Mouse (Mus musculus) lung, embryonic 16.5 days (tissue): ENCODE results near the gene Manba. TPM values are rescaled to one million over a fixed set of nuclear protein-coding genes. Genes with fewer than 3 reads are reported as not detected.
"Not testable (repeated sequence)": the region's sequence is repeated elsewhere in the genome, so short reads cannot be mapped to it uniquely, and the experiment has no call there.

Experiments used
- ATAC-seq: fragments of 200-750 bp; cut with Nextera tagmentation; 2 replicates; pipeline ENCODE4 v1.8.0; 2017; ENCODE audit warnings: low read depth, mild to moderate bottlenecking, moderate library complexity
- H3K27ac ChIP-seq: fragments of 300-500 bp; sonication (generic); 2 replicates; pipeline ENCODE4 v1.5.1; 2014; ENCODE audit warnings: mild to moderate bottlenecking, control low read depth, low read length
- H3K27me3 ChIP-seq: fragments of 300-500 bp; sonication (generic); 2 replicates; pipeline ENCODE4 v1.6.1; 2014; ENCODE audit warnings: low read depth, low read length, mixed read lengths; ENCODE audit not compliant: control insufficient read depth, insufficient read depth
- H3K36me3 ChIP-seq: fragments of 300-500 bp; sonication (generic); 2 replicates; pipeline ENCODE4 v1.6.1; 2014; ENCODE audit warnings: low read length; ENCODE audit not compliant: control insufficient read depth, insufficient read depth
- H3K4me1 ChIP-seq: fragments of 300-500 bp; sonication (generic); replicated peaks from 2 replicates; pipeline ENCODE4 v1.6.1; 2014; ENCODE audit warnings: low read length, mixed read lengths; ENCODE audit not compliant: control insufficient read depth, insufficient read depth
- H3K4me2 ChIP-seq: fragments of 300-500 bp; sonication (generic); 2 replicates; pipeline ENCODE4 v1.6.1; 2014; ENCODE audit warnings: low read depth, low read length, control low read depth
- H3K4me3 ChIP-seq: fragments of 300-500 bp; sonication (generic); 2 replicates; pipeline ENCODE4 v1.5.1; 2014; ENCODE audit warnings: mild to moderate bottlenecking, low read length, control low read depth
- H3K9ac ChIP-seq: fragments of 300-500 bp; sonication (generic); 2 replicates; pipeline ENCODE4 v1.6.1; 2014; ENCODE audit warnings: low read length, control low read depth
- H3K9me3 ChIP-seq: fragments of 300-500 bp; sonication (generic); 2 replicates; pipeline ENCODE4 v1.6.1; 2016; ENCODE audit warnings: low read length; ENCODE audit not compliant: control insufficient read depth
- WGBS: fragments of 180-500 bp; shearing (Covaris S2); extraction: QIAGEN DNeasy Blood & Tissue Kit; methylation state at CpG from one replicate; pipeline ENCODE4 v1.1.7; 2014; 5-methylcytosine and 5-hydroxymethylcytosine counted together
- polyA plus RNA-seq: library from polyadenylated mRNA; unstranded; fragments of >200 nt; fragmentation: Nextera tagmentation; extraction: Ambion mirVana; gene quantifications from 2 replicates; pipeline ENCODE4 v1.2.1, GENCODE M21; 2015

The Manba gene
- polyA plus RNA-seq, 1 experiment from 2014 or later = 11.2 TPM

DNA sequence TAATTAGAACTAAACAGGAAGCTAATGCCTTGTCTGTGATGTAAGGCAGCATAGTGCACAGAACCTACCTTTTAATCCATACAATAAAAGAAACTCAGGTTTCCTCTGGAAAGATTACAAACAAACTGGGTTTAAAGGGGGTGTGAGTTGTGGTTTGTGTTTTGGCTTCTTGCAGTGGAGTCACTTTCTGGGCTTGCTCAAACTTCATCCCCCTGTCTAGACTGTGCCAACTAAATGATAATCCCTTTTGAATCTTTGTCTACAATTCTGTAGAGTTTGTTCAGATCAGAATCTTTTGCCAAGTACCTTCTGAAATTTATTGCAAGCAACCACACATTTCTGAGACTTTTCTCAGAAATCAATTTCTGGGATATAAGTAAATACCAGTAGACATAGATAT lies 40.5 kb upstream of the Manba start:
- Histone ChIP-seq H3K36me3 (peaks cover 3% of the 10 kb centered on the region), H3K27me3 (no peaks in the 10 kb centered on the region), H3K27ac (no peak overlapping the region), H3K4me1 (peaks cover 4% of the 10 kb centered on the region; the same call in 1 of the 2 replicates), H3K9ac (no peak overlapping the region), H3K9me3 (no peaks in the 10 kb centered on the region), H3K4me2 (no peak overlapping the region), H3K4me3 (no peak overlapping the region)
- no peak for ATAC-seq

DNA sequence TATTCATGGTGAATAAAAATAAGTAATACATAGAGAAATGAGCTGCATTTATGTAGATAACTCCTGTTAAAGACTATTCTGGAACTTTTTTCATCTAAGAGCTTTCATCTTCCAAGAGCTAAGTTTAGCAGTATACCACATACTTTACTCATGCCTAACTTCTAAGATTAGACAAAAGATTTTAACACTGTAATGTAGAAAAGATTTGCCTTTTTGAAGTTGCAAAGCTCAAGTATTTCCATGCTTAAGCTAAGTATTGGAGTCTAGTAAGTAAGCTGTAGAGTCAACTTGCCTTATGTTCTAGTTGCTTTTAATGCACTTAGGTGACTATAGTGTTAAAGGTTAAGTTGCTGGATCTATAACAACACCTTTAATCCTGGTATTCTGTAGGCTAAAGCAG lies 26.4 kb upstream of the Manba start:
- Histone ChIP-seq H3K9me3 (no peaks in the 10 kb centered on the region), H3K36me3 (peaks cover 22% of the 10 kb centered on the region), H3K9ac (no peak overlapping the region), H3K4me3 (no peak overlapping the region), H3K27ac (no peak overlapping the region), H3K4me2 (no peak overlapping the region), H3K4me1 (no peaks in the 10 kb centered on the region), H3K27me3 (no peaks in the 10 kb centered on the region)
- ATAC-seq = no peak

DNA sequence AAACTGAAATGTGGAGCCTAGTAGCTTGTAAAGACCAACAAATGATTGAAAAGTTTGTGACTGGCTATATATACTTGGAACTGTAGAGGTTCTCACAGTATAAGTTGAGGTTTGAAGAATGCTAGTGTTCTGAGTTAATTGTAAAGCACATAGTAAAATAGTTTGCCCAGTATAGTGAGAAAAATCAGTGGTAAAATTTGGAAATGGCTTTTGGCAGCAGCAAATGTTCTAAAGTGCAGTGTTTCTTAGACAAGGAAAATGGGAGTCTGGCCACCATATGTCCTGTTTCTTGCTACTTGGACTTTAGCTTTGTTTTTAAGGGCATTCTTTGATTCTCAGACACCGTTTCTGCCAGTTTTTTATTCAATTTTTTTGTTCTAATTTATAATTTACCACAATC lies 17.0 kb upstream of the Manba start:
- no peak overlapping the region for H3K4me3 ChIP-seq
- H3K27me3 ChIP-seq = no peaks in the 10 kb centered on the region
- no peaks in the 10 kb centered on the region for H3K9me3 ChIP-seq
- H3K4me1 ChIP-seq = 0 out of 2 replicates have a peak, but pooled peaks cover 2% of the 10 kb centered on the region
- no peak overlapping the region for H3K9ac ChIP-seq
- H3K27ac ChIP-seq = no peak overlapping the region
- no peak for ATAC-seq
- 81% methylated on average over 1 of the region's 1 CpGs for WGBS
- no peak overlapping the region for H3K4me2 ChIP-seq
- peaks cover 6% of the 10 kb centered on the region for H3K36me3 ChIP-seq

DNA sequence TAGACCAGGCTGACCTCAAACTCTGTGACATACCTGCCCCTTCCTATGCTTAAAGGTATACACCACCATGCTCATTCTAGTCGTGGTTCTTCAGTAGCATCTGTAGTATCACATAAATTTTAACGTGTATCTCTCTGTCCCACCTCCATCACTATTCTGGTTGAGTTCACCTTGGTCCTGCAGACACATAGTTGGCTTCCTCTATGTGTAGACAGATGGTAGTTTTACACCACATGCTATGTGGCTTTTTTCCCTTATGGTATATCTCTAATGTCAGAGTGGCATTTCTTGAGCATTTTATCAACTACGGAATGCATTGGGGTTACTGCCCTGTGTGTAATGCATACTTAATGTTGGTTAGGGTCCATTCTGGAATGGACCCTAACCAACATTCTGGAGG lies 16.3 kb upstream of the Manba start:
- 0 out of 2 replicates have a peak, but pooled peaks cover 2% of the 10 kb centered on the region for H3K4me1 ChIP-seq
- H3K27me3 ChIP-seq = no peaks in the 10 kb centered on the region
- H3K4me2 ChIP-seq = no peak overlapping the region
- 51% methylated on average over 3 of the region's 3 CpGs for WGBS
- no peaks in the 10 kb centered on the region for H3K9me3 ChIP-seq
- peaks cover 4% of the 10 kb centered on the region for H3K36me3 ChIP-seq
- H3K4me3 ChIP-seq = no peak overlapping the region
- no peak for ATAC-seq
- no peak overlapping the region for H3K9ac ChIP-seq
- no peak overlapping the region for H3K27ac ChIP-seq

DNA sequence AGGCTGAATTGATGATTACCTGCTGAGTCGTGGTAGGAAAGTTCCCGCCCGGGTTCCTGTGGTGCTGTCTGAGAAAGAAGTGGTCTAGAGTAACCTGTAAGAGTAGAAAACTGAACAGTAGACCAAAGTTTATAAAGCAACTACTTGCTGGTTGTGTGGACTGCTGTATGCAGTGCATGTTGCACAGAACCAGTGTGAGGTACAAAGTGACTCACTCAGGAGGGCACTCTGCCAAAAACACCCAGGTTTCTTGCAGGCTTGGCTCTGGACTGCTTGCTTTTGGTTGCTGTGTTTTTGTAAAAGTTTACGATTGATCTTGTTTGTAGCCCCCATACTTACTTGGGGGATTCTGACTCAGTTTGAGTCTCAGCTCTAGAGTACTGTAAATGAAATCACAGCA lies 15.4 kb upstream of the Manba start:
- 0 out of 2 replicates have a peak, but pooled peaks cover 2% of the 10 kb centered on the region for H3K4me1 ChIP-seq
- no peak overlapping the region for H3K27ac ChIP-seq
- H3K27me3 ChIP-seq = no peaks in the 10 kb centered on the region
- peaks cover 4% of the 10 kb centered on the region for H3K36me3 ChIP-seq
- H3K9me3 ChIP-seq = no peaks in the 10 kb centered on the region
- 36% methylated on average over 4 of the region's 4 CpGs for WGBS
- no peak overlapping the region for H3K9ac ChIP-seq
- no peak overlapping the region for H3K4me3 ChIP-seq
- H3K4me2 ChIP-seq = no peak overlapping the region
- peak; percentile 79 for ATAC-seq

DNA sequence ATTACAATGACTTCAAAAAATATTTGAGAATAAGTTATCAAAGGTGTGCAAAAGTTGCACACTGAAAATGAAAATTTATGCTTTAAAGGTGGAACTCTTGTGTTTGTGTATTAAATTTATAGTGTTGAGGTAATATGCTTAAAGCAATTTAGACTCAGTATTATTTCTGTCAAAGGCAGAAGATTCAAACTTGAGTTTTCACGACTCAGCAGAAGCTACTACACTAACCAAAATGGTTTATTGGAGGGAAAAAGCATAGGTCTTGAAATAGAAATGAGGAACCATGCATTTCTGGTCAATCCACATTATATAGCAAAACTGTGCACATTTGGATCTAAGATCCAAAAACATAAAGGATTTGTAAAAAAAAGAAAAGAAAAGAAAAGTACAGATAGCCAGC lies 14.6 kb upstream of the Manba start:
- WGBS = 72% methylated on average over 1 of the region's 1 CpGs

DNA sequence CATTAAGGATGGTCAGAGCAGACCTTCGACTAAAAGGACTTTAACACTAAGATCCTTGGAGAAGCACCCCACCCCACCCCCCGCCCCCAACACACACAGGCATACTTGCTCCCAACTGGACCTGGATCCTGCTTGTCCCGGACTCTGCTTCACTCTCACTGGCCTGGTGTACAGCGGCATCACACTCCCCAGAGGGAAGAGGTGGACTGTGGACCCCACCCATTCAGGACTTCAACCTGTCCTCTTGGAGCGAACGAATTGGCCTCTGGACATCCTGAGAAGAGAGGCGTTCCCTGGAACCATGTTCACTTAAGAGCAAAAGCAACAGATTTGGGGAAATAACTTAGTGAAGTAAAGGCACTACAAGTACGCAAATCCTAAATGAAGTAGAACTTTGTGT lies 10.4 kb upstream of the Manba start:
- Histone ChIP-seq H3K9ac (no peak overlapping the region), H3K27me3 (no peaks in the 10 kb centered on the region), H3K4me2 (no peak overlapping the region), H3K4me1 (no peaks in the 10 kb centered on the region), H3K9me3 (no peaks in the 10 kb centered on the region), H3K36me3 (no peaks in the 10 kb centered on the region), H3K27ac (no peak overlapping the region), H3K4me3 (no peak overlapping the region)
- no peak for ATAC-seq
- 80% methylated on average over 8 of the region's 8 CpGs for WGBS

More for the DNA sequence above, 14.6 kb upstream of the Manba start:
- no peak for ATAC-seq
- H3K36me3 ChIP-seq = peaks cover 4% of the 10 kb centered on the region
- 0 out of 2 replicates have a peak, but pooled peaks cover 2% of the 10 kb centered on the region for H3K4me1 ChIP-seq
- H3K27me3 ChIP-seq = no peaks in the 10 kb centered on the region
- no peak overlapping the region for H3K4me3 ChIP-seq
- no peak overlapping the region for H3K27ac ChIP-seq
- no peaks in the 10 kb centered on the region for H3K9me3 ChIP-seq
- H3K4me2 ChIP-seq = no peak overlapping the region
- no peak overlapping the region for H3K9ac ChIP-seq

DNA sequence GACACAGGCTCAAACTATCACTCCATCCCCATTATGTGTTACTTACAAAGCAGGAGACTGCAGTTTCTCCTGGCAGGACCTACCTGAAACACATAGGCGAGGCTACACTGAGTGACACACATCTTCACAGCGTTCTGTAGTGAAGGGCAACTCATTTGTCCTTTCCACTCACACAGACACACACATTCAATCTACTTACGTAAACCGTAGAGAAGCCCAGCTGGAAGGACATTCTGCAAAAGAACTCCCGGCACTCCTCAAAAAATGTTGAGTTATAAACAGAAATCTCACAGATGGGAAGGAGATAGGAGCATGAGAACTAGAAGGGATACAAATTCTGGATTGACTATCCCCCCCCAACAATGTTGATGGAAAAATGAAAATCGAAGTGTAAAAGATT lies 9.1 kb upstream of the Manba start:
- Histone ChIP-seq H3K27me3 (no peaks in the 10 kb centered on the region), H3K4me3 (no peak overlapping the region), H3K9me3 (no peaks in the 10 kb centered on the region), H3K27ac (no peak overlapping the region), H3K4me2 (no peak overlapping the region), H3K36me3 (no peaks in the 10 kb centered on the region), H3K4me1 (no peaks in the 10 kb centered on the region), H3K9ac (no peak overlapping the region)
- no peak for ATAC-seq
- 38% methylated on average over 6 of the region's 6 CpGs for WGBS

DNA sequence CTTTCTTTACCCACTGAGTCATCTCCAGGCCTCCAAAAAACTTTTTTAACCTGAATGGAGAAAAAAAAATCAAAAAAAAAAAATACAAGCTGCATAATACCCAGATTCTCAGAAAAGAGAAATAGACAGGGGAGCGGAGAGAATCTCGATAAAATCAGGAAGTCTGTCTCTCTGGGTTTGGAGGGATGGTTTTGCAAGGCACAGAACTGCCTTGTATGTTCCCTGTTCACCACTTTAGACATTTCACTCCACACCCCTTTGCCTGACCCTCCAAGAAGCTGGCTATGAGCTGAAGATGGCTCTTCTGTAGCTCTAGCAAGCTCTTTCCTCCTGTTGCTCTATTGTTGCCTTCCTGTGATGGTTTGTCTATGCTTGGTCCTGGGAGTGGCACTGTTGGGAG lies 8.4 kb upstream of the Manba start:
- no peaks in the 10 kb centered on the region for H3K27me3 ChIP-seq
- H3K4me1 ChIP-seq = no peaks in the 10 kb centered on the region
- no peak overlapping the region for H3K9ac ChIP-seq
- no peak for ATAC-seq
- H3K4me3 ChIP-seq = no peak overlapping the region
- H3K4me2 ChIP-seq = no peak overlapping the region
- no peak overlapping the region for H3K27ac ChIP-seq
- H3K36me3 ChIP-seq = no peaks in the 10 kb centered on the region
- H3K9me3 ChIP-seq = no peaks in the 10 kb centered on the region
- WGBS = 83% methylated on average over 2 of the region's 2 CpGs

DNA sequence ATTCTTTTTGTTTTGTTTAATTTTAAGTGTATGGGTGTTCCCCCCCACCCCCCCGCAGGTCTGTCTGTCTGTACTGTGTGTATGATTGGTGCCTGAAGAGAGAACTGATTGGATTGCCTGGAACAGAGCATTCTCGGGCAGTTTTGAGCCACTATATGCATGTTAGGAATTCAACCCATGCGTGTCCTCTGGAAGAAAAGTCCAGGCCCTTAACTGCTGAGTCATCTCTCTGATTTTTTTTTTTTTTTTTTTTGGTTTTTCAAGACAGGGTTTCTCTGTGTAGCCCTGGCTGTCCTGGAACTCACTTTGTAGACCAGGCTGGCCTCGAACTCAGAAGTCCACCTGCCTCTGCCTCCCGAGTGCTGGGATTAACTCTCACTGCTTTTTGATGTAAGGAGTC lies 6.3 kb upstream of the Manba start:
- not testable (repeated sequence) for H3K4me3 ChIP-seq, ATAC-seq, H3K9me3 ChIP-seq, H3K4me2 ChIP-seq, H3K4me1 ChIP-seq, H3K9ac ChIP-seq, H3K27me3 ChIP-seq, H3K27ac ChIP-seq, H3K36me3 ChIP-seq
- 74% methylated on average over 5 of the region's 5 CpGs for WGBS
